Mouse (Mus musculus) ZHBTc4 (cell line): ENCODE results near the gene Plekhg3.
A peak's percentile ranks its signal among the peaks of the same experiment; 100 is the strongest.

Experiments
- DNase-seq: peaks from one replicate; pipeline ENCODE4 v3.0.0-alpha.2; 2011; ENCODE audit warnings: low read depth, low spot score

Plekhg3 gene

GRCm38 (mm10) chr12:76530580-76531139 is at the start of gene Plekhg3:
Gene Plekhg3 (plus strand): TSS chr12:76530891.
- no peak for DNase-seq

GRCm38 (mm10) chr12:76482446-76482845 is 48.2 kb upstream of the Plekhg3 start:
- no peak for DNase-seq

- DNase-seq, result no peak
These were observed 47.7 kb upstream of the Plekhg3 start for GRCm38 (mm10) chr12:76482948-76483347.

- no peak for DNase-seq
These were observed 45.8 kb upstream of the Plekhg3 start for GRCm38 (mm10) chr12:76484881-76485280.

- DNase-seq, result no peak
These were observed 45.3 kb upstream of the Plekhg3 start for GRCm38 (mm10) chr12:76485381-76485780.

- DNase-seq, result peak; percentile 44
These were observed 43.7 kb upstream of the Plekhg3 start for GRCm38 (mm10) chr12:76486943-76487342.

- no peak for DNase-seq
These were observed 39.9 kb upstream of the Plekhg3 start for GRCm38 (mm10) chr12:76490798-76491197.

- no peak for DNase-seq
These were observed 37.2 kb upstream of the Plekhg3 start for GRCm38 (mm10) chr12:76493462-76493861.

GRCm38 (mm10) chr12:76495381-76495780 is 35.3 kb upstream of the Plekhg3 start:
- no peak for DNase-seq

GRCm38 (mm10) chr12:76496324-76496723 is 34.4 kb upstream of the Plekhg3 start:
- peak; percentile 82 for DNase-seq

GRCm38 (mm10) chr12:76499276-76499675 is 31.4 kb upstream of the Plekhg3 start:
- DNase-seq, result peak; percentile 33

GRCm38 (mm10) chr12:76500055-76500454 is 30.6 kb upstream of the Plekhg3 start:
- DNase-seq, result no peak

GRCm38 (mm10) chr12:76500896-76501295 is 29.8 kb upstream of the Plekhg3 start:
- no peak for DNase-seq

GRCm38 (mm10) chr12:76502981-76503380 is 27.7 kb upstream of the Plekhg3 start:
- DNase-seq, result peak; percentile 31

- peak; percentile 28 for DNase-seq
These were observed 24.2 kb upstream of the Plekhg3 start for GRCm38 (mm10) chr12:76506522-76506921.

- DNase-seq, result no peak
These were observed 22.9 kb upstream of the Plekhg3 start for GRCm38 (mm10) chr12:76507791-76508190.

- DNase-seq, result no peak
These were observed 21.7 kb upstream of the Plekhg3 start for GRCm38 (mm10) chr12:76508909-76509440.

- DNase-seq, result no peak
These were observed 18.0 kb upstream of the Plekhg3 start for GRCm38 (mm10) chr12:76512731-76513130.

GRCm38 (mm10) chr12:76514842-76515241 is 15.8 kb upstream of the Plekhg3 start:
- DNase-seq, result no peak

GRCm38 (mm10) chr12:76518000-76518399 is 12.7 kb upstream of the Plekhg3 start:
- no peak for DNase-seq

- no peak for DNase-seq
These were observed 11.5 kb upstream of the Plekhg3 start for GRCm38 (mm10) chr12:76518909-76519842.

- DNase-seq, result no peak
These were observed 7.0 kb upstream of the Plekhg3 start for GRCm38 (mm10) chr12:76523654-76524053.

GRCm38 (mm10) chr12:76524915-76525314 is 5.8 kb upstream of the Plekhg3 start:
- no peak for DNase-seq
